Mouse (Mus musculus) C2C12 (cell line): ENCODE data around the gene Gm2244. TPM values are rescaled to one million over a fixed set of nuclear protein-coding genes. Genes with fewer than 3 reads are reported as not detected.
A peak's percentile ranks its signal among the peaks of the same experiment; 100 is the strongest.
"Not testable (repeated sequence)": the region's sequence is repeated elsewhere in the genome, so short reads cannot be mapped to it uniquely, and the experiment has no call there.

Experiments used
- H3K27me3 ChIP-seq: one replicate; pipeline ENCODE4 v1.6.1; 2011; ENCODE audit not compliant: control insufficient read depth, insufficient read depth, insufficient read length
- H3K36me3 ChIP-seq: one replicate; pipeline ENCODE4 v1.6.1; 2011; ENCODE audit not compliant: control insufficient read depth, insufficient read depth
- H3K4me3 ChIP-seq: one replicate; pipeline ENCODE4 v1.5.1; 2011; ENCODE audit warnings: mild to moderate bottlenecking, control low read depth; ENCODE audit not compliant: poor library complexity, insufficient read depth, severe bottlenecking
- H3K79me2 ChIP-seq: one replicate; pipeline ENCODE4 v1.6.1; 2011; ENCODE audit not compliant: control insufficient read depth, insufficient read depth
- H3K79me3 ChIP-seq: one replicate; pipeline ENCODE4 v1.6.1; 2011; ENCODE audit warnings: low read depth, control low read depth
- H3ac ChIP-seq: one replicate; pipeline ENCODE3; 2011; ENCODE audit warnings: low read depth; ENCODE audit not compliant: control insufficient read depth, insufficient read length
- long read RNA-seq, 2 experiments: library from polyadenylated mRNA; unstranded; transcript quantifications; one replicate each; pipeline ENCODE4 v2.0.0; 2019 to 2020
- polyA plus RNA-seq: library from polyadenylated mRNA; unstranded; fragments of >200 nt; fragmentation: generic; extraction: Trizol; gene quantifications from one replicate; pipeline ENCODE4 v1.2.1, GENCODE M21; 2012; ENCODE audit warnings: missing spikeins

Gm2244 gene
- not detected for polyA plus RNA-seq
- long read RNA-seq, experiment 1 = 0 reads
- long read RNA-seq, experiment 2 = 0 reads

GRCm38 (mm10) chr14:19549863-19550262, at the start of gene Gm2244:
Gm2244 (minus strand) TSS chr14:19549963.
- H3K4me3 ChIP-seq, H3ac ChIP-seq, H3K79me2 ChIP-seq, H3K27me3 ChIP-seq, H3K36me3 ChIP-seq, H3K79me3 ChIP-seq: not testable (repeated sequence)

GRCm38 (mm10) chr14:19584804-19585667, 35.3 kb upstream of the Gm2244 start, which contains the start of gene Gm2237:
Gm2237 (minus strand) TSS chr14:19585135.
- H3K36me3 ChIP-seq, H3K27me3 ChIP-seq, H3K79me2 ChIP-seq, H3K79me3 ChIP-seq: not testable (repeated sequence)
- peak within 1 kb of the TSS; percentile 53 for H3ac ChIP-seq
- peak within 1 kb of the TSS; percentile 23 for H3K4me3 ChIP-seq

Other genes starting within 250 kb of the Gm2244 start
- 0.09 TPM for gene Gm21738, start 131.0 kb downstream of the Gm2244 start, polyA plus RNA-seq
- gene Gm2237, start 35.2 kb upstream of the Gm2244 start, polyA plus RNA-seq = 0.77 TPM
- not detected for gene Gm5458, start 52.6 kb upstream of the Gm2244 start, polyA plus RNA-seq
- 25.6 TPM for gene Nid2, start 201.3 kb upstream of the Gm2244 start, polyA plus RNA-seq